Mouse (Mus musculus): ENCODE measurements around the gene Ncbp1.

GRCm38 (mm10) chr4:46201834-46202561 is 63.6 kb downstream of the Ncbp1 start:
- peak; percentile 90 for TF ChIP-seq CTCF (IDR thresholded peaks at IDR 0.05)
- no peak for TF ChIP-seq EP300 (IDR thresholded peaks at IDR 0.05)

Measured in lung, postnatal 0 days (tissue).